Comparison of ENCODE assay signal across 8 mouse cellular contexts in the genomic region with DNA sequence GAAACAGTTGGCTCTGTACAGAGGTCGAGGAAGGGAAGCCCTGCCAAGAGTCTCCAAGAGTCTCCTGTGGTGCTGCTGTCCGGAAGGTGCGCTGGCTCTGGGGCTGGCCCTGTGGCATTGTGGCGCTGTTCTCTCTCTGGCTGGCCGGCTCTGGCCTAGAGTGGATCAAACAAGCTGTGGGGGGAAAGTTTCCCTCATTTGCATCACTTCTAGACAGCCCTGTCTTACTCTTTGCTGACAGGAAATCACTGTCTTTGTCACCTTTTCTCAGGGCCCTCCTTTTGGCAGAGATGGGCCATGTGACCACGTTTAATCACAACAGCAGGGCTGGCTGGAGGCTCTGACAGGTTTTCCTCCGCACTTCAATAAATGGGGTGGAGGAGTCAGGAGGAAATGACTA.
DNase-seq lines count a peak whose midpoint lies in the region; ATAC-seq lines count a peak whose summit lies in the region.

No protein-coding gene starts in this region.

- 11% methylated on average over 7 of the region's 7 CpGs for WGBS in lung, embryonic 15.5 days
- WGBS in forebrain, embryonic 16.5 days: under 1% methylated on average over 7 of the region's 7 CpGs
- WGBS in hindbrain, embryonic 15.5 days: 3% methylated on average over 7 of the region's 7 CpGs
- 9% methylated on average over 7 of the region's 7 CpGs for WGBS in limb, embryonic 12.5 days
- WGBS in stomach, embryonic 14.5 days: 30% methylated on average over 7 of the region's 7 CpGs

- no peak overlapping the region for H3K4me3 ChIP-seq in lung, embryonic 15.5 days
- H3K4me3 ChIP-seq in forebrain, embryonic 16.5 days (replicated peaks; ENCODE audit: low read length): no peak overlapping the region
- H3K4me3 ChIP-seq in hindbrain, embryonic 15.5 days: no peak overlapping the region
- H3K4me3 ChIP-seq in limb, embryonic 12.5 days (replicated peaks): no peak overlapping the region
- no peak overlapping the region for H3K4me3 ChIP-seq in stomach, embryonic 14.5 days (ENCODE audit: low read depth, low read length)

- peak overlapping the region; percentile 22; the same call in 1 of the 2 replicates for H3K4me2 ChIP-seq in lung, embryonic 15.5 days
- no peak overlapping the region; the same call in 1 of the 2 replicates for H3K4me2 ChIP-seq in forebrain, embryonic 16.5 days (ENCODE audit: low read length)
- H3K4me2 ChIP-seq in hindbrain, embryonic 15.5 days: peak overlapping the region; percentile 37
- H3K4me2 ChIP-seq in limb, embryonic 12.5 days: peak overlapping the region; percentile 35; the same call in 1 of the 2 replicates
- H3K4me2 ChIP-seq in stomach, embryonic 14.5 days (replicated peaks; ENCODE audit: low read depth, low read length): peak overlapping the region; percentile 39; the same call in 1 of the 2 replicates

- no peak overlapping the region for H3K9ac ChIP-seq in lung, embryonic 15.5 days
- no peak overlapping the region for H3K9ac ChIP-seq in forebrain, embryonic 16.5 days (replicated peaks; ENCODE audit: low read depth, low read length)
- no peak overlapping the region for H3K9ac ChIP-seq in hindbrain, embryonic 15.5 days
- 0 out of 2 replicates have a peak overlapping the region, but pooled peaks have one; percentile 23 for H3K9ac ChIP-seq in limb, embryonic 12.5 days (replicated peaks)
- H3K9ac ChIP-seq in stomach, embryonic 14.5 days (replicated peaks; ENCODE audit: low read depth, low read length): no peak overlapping the region

- ATAC-seq in lung, embryonic 15.5 days (ENCODE audit: borderline replicate concordance, extremely low read depth, low FRiP score, low TSS enrichment): peak; percentile 70; the same call in 1 of the 2 replicates
- peak; percentile 88 for ATAC-seq in forebrain, embryonic 16.5 days
- peak; percentile 90 for ATAC-seq in hindbrain, embryonic 15.5 days (ENCODE audit: low FRiP score, low read depth)
- 0 out of 2 replicates have a peak, but pooled peaks have one; percentile 52 for ATAC-seq in limb, embryonic 12.5 days (ENCODE audit: insufficient number of reproducible peaks, insufficient read depth, low FRiP score, low TSS enrichment, low read depth)
- ATAC-seq in stomach, embryonic 14.5 days (ENCODE audit: insufficient number of reproducible peaks, insufficient read depth, low FRiP score, low read depth): no peak
- no peak for ATAC-seq in erythroid progenitor cell, adult 5-6 weeks (replicated peaks; ENCODE audit: low FRiP score, poor library complexity, severe bottlenecking)

- H3K27ac ChIP-seq in lung, embryonic 15.5 days: no peak overlapping the region
- H3K27ac ChIP-seq in forebrain, embryonic 16.5 days (ENCODE audit: low read length): peak overlapping the region; percentile 78
- H3K27ac ChIP-seq in hindbrain, embryonic 15.5 days (replicated peaks): peak overlapping the region; percentile 81
- H3K27ac ChIP-seq in limb, embryonic 12.5 days: peak overlapping the region; percentile 66
- H3K27ac ChIP-seq in stomach, embryonic 14.5 days (ENCODE audit: low read length): no peak overlapping the region

- no peak for DNase-seq in lung, adult 18-20 months
- DNase-seq in cerebellum, adult 18-20 months: peak; percentile 54 to 57

- H3K27me3 ChIP-seq in lung, embryonic 15.5 days: no peaks in the 10 kb centered on the region
- no peaks in the 10 kb centered on the region for H3K27me3 ChIP-seq in forebrain, embryonic 16.5 days (replicated peaks; ENCODE audit: control insufficient read depth, insufficient read depth, low read length)
- no peaks in the 10 kb centered on the region for H3K27me3 ChIP-seq in hindbrain, embryonic 15.5 days
- no peaks in the 10 kb centered on the region for H3K27me3 ChIP-seq in limb, embryonic 12.5 days
- no peaks in the 10 kb centered on the region for H3K27me3 ChIP-seq in stomach, embryonic 14.5 days (ENCODE audit: control insufficient read depth, insufficient read depth, low read length)

- peaks cover 6% of the 10 kb centered on the region for H3K4me1 ChIP-seq in lung, embryonic 15.5 days
- H3K4me1 ChIP-seq in forebrain, embryonic 16.5 days (replicated peaks; ENCODE audit: control insufficient read depth, insufficient read depth, low read length): peaks cover 17% of the 10 kb centered on the region
- peaks cover 21% of the 10 kb centered on the region for H3K4me1 ChIP-seq in hindbrain, embryonic 15.5 days (replicated peaks)
- peaks cover 18% of the 10 kb centered on the region; the same call in 1 of the 2 replicates for H3K4me1 ChIP-seq in limb, embryonic 12.5 days (replicated peaks)
- peaks cover 9% of the 10 kb centered on the region for H3K4me1 ChIP-seq in stomach, embryonic 14.5 days (ENCODE audit: control insufficient read depth, insufficient read depth, low read length)

- no peaks in the 10 kb centered on the region for H3K9me3 ChIP-seq in lung, embryonic 15.5 days
- H3K9me3 ChIP-seq in forebrain, embryonic 16.5 days (ENCODE audit: control insufficient read depth, low read length): no peaks in the 10 kb centered on the region
- H3K9me3 ChIP-seq in hindbrain, embryonic 15.5 days: no peaks in the 10 kb centered on the region
- no peaks in the 10 kb centered on the region for H3K9me3 ChIP-seq in limb, embryonic 12.5 days
- no peaks in the 10 kb centered on the region for H3K9me3 ChIP-seq in stomach, embryonic 14.5 days (ENCODE audit: control insufficient read depth, low read depth, low read length)

- no peaks in the 10 kb centered on the region for H3K36me3 ChIP-seq in lung, embryonic 15.5 days
- H3K36me3 ChIP-seq in forebrain, embryonic 16.5 days (ENCODE audit: control insufficient read depth, insufficient read depth): no peaks in the 10 kb centered on the region
- H3K36me3 ChIP-seq in hindbrain, embryonic 15.5 days: no peaks in the 10 kb centered on the region
- H3K36me3 ChIP-seq in limb, embryonic 12.5 days: no peaks in the 10 kb centered on the region
- no peaks in the 10 kb centered on the region for H3K36me3 ChIP-seq in stomach, embryonic 14.5 days (ENCODE audit: control insufficient read depth, insufficient read depth, low read length)

Comparison
In these comparisons a context has a peak if more than half of its experiments do, and no peak if none do; other contexts are left out.
1. ATAC-seq: peak in lung, embryonic 15.5 days (single experiment), forebrain, embryonic 16.5 days (single experiment), hindbrain, embryonic 15.5 days (single experiment) and limb, embryonic 12.5 days (single experiment); none in stomach, embryonic 14.5 days (single experiment) and erythroid progenitor cell, adult 5-6 weeks (single experiment).
2. H3K27ac ChIP-seq: peak in forebrain, embryonic 16.5 days (single experiment), hindbrain, embryonic 15.5 days (single experiment) and limb, embryonic 12.5 days (single experiment); none in lung, embryonic 15.5 days (single experiment) and stomach, embryonic 14.5 days (single experiment).
3. DNase-seq: peak in cerebellum, adult 18-20 months (2 of 2); none in lung, adult 18-20 months (0 of 2).